Mouse (Mus musculus) olfactory bulb, adult 2 months (tissue): ENCODE results near the gene Thada.
"Not testable (repeated sequence)": the region's sequence is repeated elsewhere in the genome, so short reads cannot be mapped to it uniquely, and the experiment has no call there.

Source experiments
- CTCF ChIP-seq: fragments of 200-500 bp; IDR thresholded peaks from 2 replicates; pipeline ENCODE4 v1.5.1; 2012; ENCODE audit warnings: low read depth, mild to moderate bottlenecking, low read length, moderate library complexity; ENCODE audit not compliant: insufficient read depth
- POLR2A ChIP-seq: fragments of 200-500 bp; IDR thresholded peaks from 2 replicates; pipeline ENCODE4 v1.6.1; 2012; ENCODE audit warnings: mild to moderate bottlenecking, low read depth, low read length, moderate library complexity; ENCODE audit not compliant: insufficient read depth

- TF ChIP-seq CTCF, POLR2A: not testable (repeated sequence)
Measured at GRCm38 (mm10) chr17:84291228-84291627, 174.8 kb downstream of the Thada start.
